Mouse (Mus musculus): ENCODE results near the gene Pkd2l1. TPM values are rescaled to one million over a fixed set of nuclear protein-coding genes. Genes with fewer than 3 reads are reported as not detected.
"Not testable (repeated sequence)": the region's sequence is repeated elsewhere in the genome, so short reads cannot be mapped to it uniquely, and the experiment has no call there.

Pkd2l1 gene
- polyA plus RNA-seq, 1 experiment from 2014 or later: 0.08 TPM

- Histone ChIP-seq H3K9me3 (replicated peaks; ENCODE audit: low read length) (no peaks in the 10 kb centered on the region), H3K4me3 (replicated peaks; ENCODE audit: low read depth, low read length) (peak within 1 kb of the TSS; percentile 94), H3K4me2 (ENCODE audit: low read length) (peak within 1 kb of the TSS; percentile 91), H3K27me3 (ENCODE audit: insufficient read depth, low read length) (no peaks in the 10 kb centered on the region), H3K4me1 (replicated peaks; ENCODE audit: insufficient read depth, low read length) (peaks cover 8% of the 10 kb centered on the region; the same call in 1 of the 2 replicates), H3K36me3 (ENCODE audit: insufficient read depth, low read length) (peaks cover 16% of the 10 kb centered on the region; the same call in 1 of the 2 replicates), H3K27ac (peak within 1 kb of the TSS; percentile 89), H3K9ac (ENCODE audit: low read depth, low read length) (peak within 1 kb of the TSS; percentile 82)
- DNase-seq (ENCODE audit: low spot score) (peak; percentile 97), ATAC-seq (replicated peaks; ENCODE audit: low FRiP score, low read depth) (peak; percentile 89)
- no peak for TF ChIP-seq CTCF (IDR thresholded peaks at IDR 0.05; ENCODE audit: low read depth)
- under 1% methylated on average over 45 of the region's 45 CpGs for WGBS
Measured at GRCm38 (mm10) chr19:44135072-44135959, 56.9 kb downstream of the Pkd2l1 start, which contains the start of gene Cwf19l1. TSS of gene Cwf19l1 (minus strand) at chr19:44135876.

- no peak for ATAC-seq (replicated peaks; ENCODE audit: low FRiP score, low read depth)
- H3K27me3 ChIP-seq (ENCODE audit: insufficient read depth, low read length): no peaks in the 10 kb centered on the region
- no peak overlapping the region for H3K9ac ChIP-seq (ENCODE audit: low read depth, low read length)
- 92% methylated on average over 5 of the region's 5 CpGs for WGBS
- no peak for DNase-seq (ENCODE audit: low spot score)
- H3K36me3 ChIP-seq (ENCODE audit: insufficient read depth, low read length): peaks cover 32% of the 10 kb centered on the region; the same call in 1 of the 2 replicates
- H3K4me1 ChIP-seq (replicated peaks; ENCODE audit: insufficient read depth, low read length): peaks cover 8% of the 10 kb centered on the region; the same call in 1 of the 2 replicates
- no peak overlapping the region for H3K27ac ChIP-seq
- no peaks in the 10 kb centered on the region for H3K9me3 ChIP-seq (replicated peaks; ENCODE audit: low read length)
- H3K4me2 ChIP-seq (ENCODE audit: low read length): no peak overlapping the region
- TF ChIP-seq CTCF (IDR thresholded peaks at IDR 0.05; ENCODE audit: low read depth): no peak
- H3K4me3 ChIP-seq (replicated peaks; ENCODE audit: low read depth, low read length): no peak overlapping the region
Measured at GRCm38 (mm10) chr19:44132917-44133316, 59.3 kb downstream of the Pkd2l1 start.

DNA sequence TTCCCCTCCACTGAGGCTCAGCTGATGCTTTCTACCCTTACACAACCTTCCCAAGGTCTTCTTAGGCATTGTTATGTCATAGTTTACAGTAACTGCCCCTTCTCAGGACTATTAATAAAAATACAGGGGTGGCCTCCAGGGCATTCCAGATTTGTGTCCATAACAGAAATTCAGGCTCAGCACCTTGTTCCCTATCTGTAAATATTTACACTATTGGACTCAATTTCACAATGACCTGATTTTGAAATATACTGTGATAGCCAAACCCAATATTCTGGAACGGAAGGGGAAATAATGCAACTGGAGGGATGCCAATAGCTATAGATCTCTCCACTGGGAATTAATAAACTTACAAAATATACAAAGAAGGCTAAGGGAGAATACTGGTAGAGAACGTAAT, 63.7 kb downstream of the Pkd2l1 start:
- peaks cover 63% of the 10 kb centered on the region for H3K36me3 ChIP-seq (ENCODE audit: insufficient read depth, low read length)
- H3K27me3 ChIP-seq (ENCODE audit: insufficient read depth, low read length): no peaks in the 10 kb centered on the region
- H3K4me3 ChIP-seq (replicated peaks; ENCODE audit: low read depth, low read length): no peak overlapping the region
- no peaks in the 10 kb centered on the region for H3K4me1 ChIP-seq (replicated peaks; ENCODE audit: insufficient read depth, low read length)
- no peak for TF ChIP-seq CTCF (IDR thresholded peaks at IDR 0.05; ENCODE audit: low read depth)
- H3K4me2 ChIP-seq (ENCODE audit: low read length): no peak overlapping the region
- DNase-seq (ENCODE audit: low spot score) (no peak), ATAC-seq (replicated peaks; ENCODE audit: low FRiP score, low read depth) (no peak)
- WGBS: 78% methylated on average over 2 of the region's 2 CpGs
- H3K9ac ChIP-seq (ENCODE audit: low read depth, low read length): no peak overlapping the region
- no peak overlapping the region for H3K27ac ChIP-seq
- no peaks in the 10 kb centered on the region for H3K9me3 ChIP-seq (replicated peaks; ENCODE audit: low read length)

DNA sequence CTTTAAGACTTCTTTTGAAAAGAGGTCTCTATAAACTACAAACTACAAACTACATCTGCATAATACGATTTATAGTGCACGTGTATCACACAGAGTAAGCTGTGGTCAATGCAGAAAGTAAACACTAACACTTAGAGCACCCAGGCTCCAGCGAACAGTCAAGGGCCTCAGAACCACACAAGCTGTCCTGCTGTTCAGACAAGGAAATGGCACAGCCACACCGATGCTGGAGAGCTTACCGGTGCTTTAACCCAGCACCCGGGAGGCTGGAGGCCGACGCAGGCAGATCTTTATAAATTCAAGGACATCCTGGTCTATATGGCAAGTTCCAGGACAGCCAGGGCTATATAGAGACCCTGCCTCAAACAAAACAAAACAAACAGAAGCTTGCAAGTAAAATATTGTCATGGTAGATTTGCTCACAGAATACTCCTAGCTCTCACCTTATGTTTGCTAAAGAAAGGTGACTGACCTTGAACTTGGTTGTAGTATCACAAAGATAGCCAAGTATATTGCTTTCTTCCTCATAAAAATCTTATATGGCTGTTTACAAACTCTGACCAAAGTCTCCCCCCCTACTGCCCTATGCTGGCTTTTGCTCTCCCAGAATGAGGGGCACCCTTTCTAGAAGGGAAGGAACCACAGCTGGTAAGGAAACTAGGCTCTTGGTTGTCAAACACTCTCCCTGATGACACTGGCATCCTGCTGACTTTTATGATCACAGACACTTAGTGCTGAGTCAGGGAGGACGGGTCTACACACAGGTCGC, 64.3 kb downstream of the Pkd2l1 start:
- Histone ChIP-seq H3K4me3 (replicated peaks; ENCODE audit: low read depth, low read length) (no peak overlapping the region), H3K36me3 (ENCODE audit: insufficient read depth, low read length) (peaks cover 69% of the 10 kb centered on the region), H3K9ac (ENCODE audit: low read depth, low read length) (no peak overlapping the region), H3K4me1 (replicated peaks; ENCODE audit: insufficient read depth, low read length) (no peaks in the 10 kb centered on the region), H3K27ac (no peak overlapping the region), H3K27me3 (ENCODE audit: insufficient read depth, low read length) (no peaks in the 10 kb centered on the region), H3K4me2 (ENCODE audit: low read length) (no peak overlapping the region), H3K9me3 (replicated peaks; ENCODE audit: low read length) (no peaks in the 10 kb centered on the region)
- DNase-seq (ENCODE audit: low spot score) (no peak), ATAC-seq (replicated peaks; ENCODE audit: low FRiP score, low read depth) (no peak)
- no peak for TF ChIP-seq CTCF (IDR thresholded peaks at IDR 0.05; ENCODE audit: low read depth)
- WGBS: 95% methylated on average over 10 of the region's 10 CpGs

DNA sequence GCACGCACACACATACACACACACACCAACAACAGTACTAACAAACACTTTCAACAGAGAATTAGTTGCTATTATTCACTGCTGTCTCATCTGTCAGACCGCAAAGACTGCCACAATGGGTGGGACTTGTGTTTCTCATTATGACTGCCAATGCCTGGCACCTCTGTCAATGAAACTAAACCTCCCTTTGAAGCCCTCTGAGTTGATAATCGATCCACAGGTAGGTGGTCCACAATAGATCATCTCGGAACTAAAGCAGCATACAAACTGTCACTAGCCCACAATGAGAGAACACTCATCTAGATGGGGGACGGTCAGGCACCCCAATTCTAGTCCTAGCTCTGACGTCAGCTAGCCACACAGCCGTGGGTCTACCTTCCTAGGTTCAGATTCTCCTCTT, 71.1 kb downstream of the Pkd2l1 start:
- H3K27me3 ChIP-seq (ENCODE audit: insufficient read depth, low read length): no peaks in the 10 kb centered on the region
- H3K4me2 ChIP-seq (ENCODE audit: low read length): no peak overlapping the region
- peaks cover 61% of the 10 kb centered on the region for H3K36me3 ChIP-seq (ENCODE audit: insufficient read depth, low read length)
- H3K4me3 ChIP-seq (replicated peaks; ENCODE audit: low read depth, low read length): no peak overlapping the region
- no peak overlapping the region for H3K27ac ChIP-seq
- H3K4me1 ChIP-seq (replicated peaks; ENCODE audit: insufficient read depth, low read length): no peaks in the 10 kb centered on the region
- TF ChIP-seq CTCF (IDR thresholded peaks at IDR 0.05; ENCODE audit: low read depth): no peak
- 94% methylated on average over 7 of the region's 7 CpGs for WGBS
- no peaks in the 10 kb centered on the region for H3K9me3 ChIP-seq (replicated peaks; ENCODE audit: low read length)
- no peak overlapping the region for H3K9ac ChIP-seq (ENCODE audit: low read depth, low read length)
- DNase-seq (ENCODE audit: low spot score) (no peak), ATAC-seq (replicated peaks; ENCODE audit: low FRiP score, low read depth) (no peak)

DNA sequence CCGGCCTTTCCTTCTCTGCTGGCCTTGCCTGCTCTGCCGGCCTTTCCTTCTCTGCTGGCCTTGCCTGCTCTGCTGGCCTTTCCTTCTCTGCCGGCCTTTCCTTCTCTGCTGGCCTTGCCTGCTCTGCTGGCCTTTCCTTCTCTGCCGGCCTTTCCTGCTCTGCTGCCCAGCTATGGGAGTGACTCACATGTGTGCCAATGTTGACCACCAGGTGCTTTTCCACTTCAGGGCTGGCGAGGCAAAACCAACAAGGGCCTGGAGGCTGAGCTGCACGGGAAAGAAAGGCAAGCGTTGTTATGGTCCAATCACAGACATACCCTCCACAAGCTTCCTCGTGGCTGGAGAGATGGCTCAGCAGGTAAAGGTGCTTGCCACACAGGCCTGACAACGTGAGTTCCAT, 71.6 kb downstream of the Pkd2l1 start:
- not testable (repeated sequence) for H3K4me1 ChIP-seq (replicated peaks; ENCODE audit: insufficient read depth, low read length); H3K9ac ChIP-seq (ENCODE audit: low read depth, low read length); H3K9me3 ChIP-seq (replicated peaks; ENCODE audit: low read length); H3K27me3 ChIP-seq (ENCODE audit: insufficient read depth, low read length); ATAC-seq (replicated peaks; ENCODE audit: low FRiP score, low read depth); H3K27ac ChIP-seq; DNase-seq (ENCODE audit: low spot score); H3K4me2 ChIP-seq (ENCODE audit: low read length); H3K4me3 ChIP-seq (replicated peaks; ENCODE audit: low read depth, low read length)
- WGBS: 91% methylated on average over 7 of the region's 9 CpGs
- peaks cover 61% of the 10 kb centered on the region for H3K36me3 ChIP-seq (ENCODE audit: insufficient read depth, low read length)
